Mouse (Mus musculus) natural killer cell, adult 2 months (primary cell): ENCODE data around the gene Sptbn4.

Experiments used
- DNase-seq, 2 experiments: peaks; one replicate each; pipeline ENCODE4 v3.0.0; 2022; ENCODE audit warnings: low spot score in 2 of 2

The Sptbn4 gene

DNA sequence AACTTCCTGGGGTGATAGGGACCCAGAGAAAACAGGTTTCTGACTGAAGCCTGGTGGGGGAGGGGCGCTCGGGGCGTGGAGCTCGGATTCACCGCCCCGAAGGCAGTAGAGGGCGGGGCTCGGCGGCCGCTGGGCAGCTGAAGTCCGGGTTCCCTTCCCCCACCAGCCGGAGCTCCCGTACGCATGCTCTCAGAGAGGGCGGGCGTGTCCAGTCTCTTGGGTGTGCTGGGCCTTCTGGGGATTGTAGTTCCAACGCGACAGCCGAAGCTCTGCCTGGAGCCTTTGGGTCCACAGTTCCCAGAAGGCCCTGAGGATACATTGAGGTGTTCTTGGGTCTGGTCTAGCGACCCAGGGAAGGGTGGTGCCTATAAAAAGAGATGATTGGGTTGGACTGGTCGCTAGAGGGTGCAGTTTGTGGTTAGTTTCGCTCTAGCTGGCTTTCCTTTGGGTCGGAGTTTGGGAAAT is 27.0 kb upstream of the Sptbn4 start:
- peak; percentile 97 for DNase-seq

DNA sequence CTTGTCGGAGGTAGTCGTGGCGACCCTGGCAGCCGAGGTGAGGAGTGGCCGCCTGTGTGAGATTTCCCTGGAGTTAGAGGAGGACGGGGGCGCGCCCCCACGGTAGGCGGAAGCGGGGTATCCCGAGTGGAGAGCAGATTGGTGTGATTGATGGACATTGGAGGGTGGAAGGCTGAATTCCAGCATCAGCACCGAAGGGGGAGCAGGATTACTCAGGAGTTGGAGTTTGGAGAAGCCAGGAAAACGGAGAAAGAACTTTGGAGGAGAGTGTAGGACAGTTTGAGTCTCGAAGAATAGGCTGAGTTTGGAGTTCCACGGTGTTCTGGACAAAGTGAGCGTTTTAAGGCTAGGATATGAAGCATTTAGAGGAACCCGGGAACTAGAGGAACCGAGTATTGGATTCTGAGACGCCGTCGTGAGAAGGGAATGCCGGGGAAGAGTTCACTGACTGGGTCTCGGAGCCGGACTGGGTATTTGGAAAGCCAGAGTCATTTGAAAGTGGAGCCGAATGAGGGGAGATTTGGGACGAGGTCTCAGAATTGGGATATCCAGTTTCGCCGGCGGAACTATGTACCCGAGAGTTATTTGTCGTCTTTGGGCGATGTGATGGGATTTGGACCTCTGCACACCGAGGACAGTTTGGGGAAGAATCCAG is 26.5 kb upstream of the Sptbn4 start:
- DNase-seq = no peak

DNA sequence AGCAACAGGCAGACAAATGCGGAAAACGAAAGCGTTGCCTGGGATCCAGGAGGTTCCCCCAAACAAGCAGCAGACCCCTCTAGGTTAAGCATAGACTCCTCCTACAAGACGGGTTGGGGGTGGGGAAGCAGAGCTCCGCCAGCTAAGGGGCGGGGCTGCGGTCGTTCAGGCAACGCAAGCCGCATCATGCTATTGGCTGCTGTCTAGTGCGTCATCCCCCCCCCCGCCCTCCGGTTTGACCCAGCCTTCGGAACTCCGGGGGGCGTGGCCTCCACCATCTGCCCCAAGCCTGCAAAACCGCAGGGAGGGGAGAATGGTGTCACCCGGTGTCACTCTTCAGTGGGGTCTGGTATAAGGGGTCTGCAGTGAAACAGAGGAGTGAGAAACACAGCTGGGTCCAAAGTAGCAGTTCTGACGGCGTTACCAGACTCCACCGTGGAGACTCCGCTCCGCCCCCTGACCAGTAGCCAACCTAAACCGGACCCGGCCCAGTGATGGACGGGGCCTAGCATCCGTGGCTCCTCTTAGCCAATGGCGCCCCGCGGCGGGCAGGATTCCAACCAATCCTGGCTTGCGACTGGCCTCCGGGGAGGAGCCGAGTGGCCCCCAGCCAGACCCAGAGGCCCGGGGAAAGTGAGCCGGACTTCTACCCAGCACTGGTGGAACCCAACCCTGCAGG is 25.8 kb upstream of the Sptbn4 start, which contains the start of gene Sertad3:
Gene Sertad3, plus strand, starts transcription at position 613 of the 679 bp plus-strand sequence.
- DNase-seq = peak; percentile 98 to 99

DNA sequence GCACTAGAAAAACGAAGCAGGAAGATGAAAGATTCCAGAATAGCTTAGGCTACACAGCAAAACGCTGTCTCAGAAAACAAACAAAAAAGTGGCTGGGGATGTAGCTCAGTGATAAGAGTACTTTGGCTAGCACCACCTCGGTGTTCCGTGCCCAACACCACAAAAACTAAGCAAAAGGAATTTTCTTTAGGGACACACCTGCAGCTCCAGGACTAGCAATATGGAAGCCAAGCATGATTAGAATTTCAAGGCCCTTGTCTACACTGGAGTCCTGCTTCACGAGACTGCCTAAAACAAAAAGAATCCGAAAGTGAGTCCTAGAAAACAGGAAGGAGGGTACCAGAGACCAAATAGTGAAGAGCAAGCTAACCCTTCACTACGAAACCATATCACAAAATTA is 25.1 kb upstream of the Sptbn4 start:
- DNase-seq = peak in 1 of 2 experiments; percentile 18

DNA sequence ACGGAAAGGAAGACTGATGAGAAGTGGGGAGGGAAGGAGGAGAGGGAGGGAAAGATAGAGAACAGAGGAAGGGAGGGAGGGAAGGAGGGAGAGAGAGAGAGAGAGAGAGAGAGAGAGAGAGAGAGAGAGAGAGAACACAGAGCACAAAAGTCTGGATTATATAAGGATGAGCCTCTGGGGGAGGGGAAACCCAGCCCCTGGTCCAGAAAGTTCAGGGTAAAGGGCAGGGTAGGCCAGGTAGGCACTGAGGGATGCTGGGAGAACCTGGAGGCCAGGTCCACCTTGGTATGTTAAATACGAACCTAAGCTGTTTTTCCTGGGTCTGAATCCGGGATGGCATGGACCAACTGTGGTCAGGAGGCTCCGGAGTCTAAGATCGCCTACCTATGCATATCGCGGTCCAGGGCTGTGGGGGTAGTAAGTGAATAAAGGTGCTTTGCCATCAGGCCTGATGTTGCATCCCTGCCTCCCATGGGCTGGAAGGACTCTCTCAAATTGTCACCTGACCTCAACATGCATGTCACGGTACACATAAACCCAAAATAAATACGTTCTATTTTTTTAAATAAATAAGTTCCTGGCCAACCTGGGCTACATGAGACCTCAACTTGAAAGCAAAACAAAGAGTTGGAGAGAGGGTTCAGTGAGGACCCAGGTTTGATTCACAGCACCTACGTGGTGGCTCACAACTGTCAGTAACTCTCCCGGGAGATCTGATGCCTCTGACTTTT is 24.1 kb upstream of the Sptbn4 start:
- no peak for DNase-seq

DNA sequence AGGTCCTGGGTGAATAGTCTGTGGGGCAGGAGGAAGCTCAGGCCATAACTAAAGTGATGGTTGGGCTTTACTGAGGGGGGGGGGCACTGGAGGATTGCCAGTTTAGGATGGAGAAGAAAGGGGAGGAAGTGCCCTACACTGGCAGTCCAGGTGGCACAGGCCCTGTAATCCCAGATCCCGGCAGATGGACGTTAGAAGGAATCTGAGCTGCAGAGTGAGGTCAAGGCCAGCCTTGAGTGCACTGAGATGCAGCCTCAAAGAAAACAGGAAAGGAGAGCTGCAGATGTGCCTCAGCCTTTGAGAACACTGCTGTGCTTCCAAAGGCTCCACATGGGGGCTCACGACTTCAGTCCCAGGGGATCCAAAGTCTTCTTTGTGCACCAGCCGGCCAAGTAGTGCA is 20.2 kb upstream of the Sptbn4 start:
- no peak for DNase-seq

DNA sequence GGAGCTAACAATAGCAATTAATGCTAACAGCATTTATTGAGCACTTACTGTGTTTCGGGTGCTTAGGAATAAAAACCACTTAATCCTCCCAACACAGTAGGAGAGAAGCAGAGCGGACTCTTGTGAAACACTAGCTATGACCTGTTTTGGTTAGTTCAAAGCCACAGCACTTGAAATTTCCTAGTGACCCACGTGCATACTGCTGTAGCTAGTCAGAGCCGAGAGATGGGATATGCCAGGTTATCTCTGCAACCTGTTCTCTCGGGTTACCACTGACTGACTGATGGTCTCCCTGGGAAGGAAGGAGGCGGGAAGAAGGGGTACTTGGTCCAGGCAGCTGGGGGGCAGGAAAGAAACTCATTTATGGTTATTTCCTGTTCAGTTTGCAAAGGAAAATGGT is 13.0 kb upstream of the Sptbn4 start:
- DNase-seq = no peak

DNA sequence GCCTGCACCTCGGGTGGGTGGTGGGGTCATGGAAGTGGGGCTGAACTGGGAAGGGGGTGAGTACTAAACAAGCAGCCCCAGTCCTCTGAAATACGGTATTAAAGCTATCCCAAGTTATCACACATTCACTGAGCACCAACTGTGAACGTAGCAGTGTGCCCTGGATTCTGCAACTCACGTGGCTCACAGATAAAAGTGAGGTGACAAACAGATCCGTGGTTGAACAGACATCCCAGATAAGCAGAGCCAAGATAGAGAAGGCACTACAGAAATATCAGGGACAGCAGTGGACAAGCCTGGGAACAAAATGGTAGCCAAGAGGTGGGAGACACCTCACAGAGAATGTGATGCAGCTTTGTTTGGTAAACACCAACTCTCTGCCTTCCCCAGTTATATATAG is 12.2 kb upstream of the Sptbn4 start:
- DNase-seq = no peak

DNA sequence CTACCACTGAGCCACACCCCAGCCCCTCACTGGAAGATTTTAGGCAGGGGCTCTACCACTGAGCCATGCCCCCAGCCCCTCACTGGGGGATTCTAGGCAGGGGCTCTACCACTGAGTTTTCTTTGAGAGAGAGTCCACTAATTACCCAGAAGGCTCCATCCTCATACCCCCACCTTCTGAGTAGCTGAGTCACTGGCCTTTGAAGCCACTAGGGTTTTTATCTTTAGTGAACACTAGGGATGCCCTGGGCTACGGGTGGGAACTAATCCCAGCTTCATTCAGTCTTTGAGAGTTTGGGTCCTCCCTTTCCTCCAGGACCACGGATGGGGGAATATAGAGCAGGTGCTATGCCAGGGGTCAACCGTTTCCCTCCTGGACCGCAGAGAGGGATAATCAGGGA is 11.1 kb upstream of the Sptbn4 start:
- DNase-seq = no peak

DNA sequence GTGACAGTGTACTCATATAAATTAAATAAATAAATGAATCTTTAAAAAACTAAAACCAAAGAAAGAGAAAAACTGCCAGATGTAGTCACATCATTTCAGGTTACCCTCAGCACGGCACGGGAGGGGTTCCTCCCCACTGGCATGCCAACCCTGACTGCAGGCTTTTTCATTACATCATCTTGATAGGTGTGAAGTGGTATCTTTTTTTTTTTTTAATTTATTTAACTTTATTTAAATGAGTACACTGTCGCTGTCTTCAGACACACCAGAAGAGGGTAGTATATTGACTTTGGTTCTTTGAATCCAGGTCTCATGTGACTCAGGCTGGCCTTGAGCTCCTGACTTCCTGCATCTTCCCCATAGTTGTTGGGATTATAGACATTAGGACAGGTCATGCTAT is 7.8 kb upstream of the Sptbn4 start:
- DNase-seq = no peak

DNA sequence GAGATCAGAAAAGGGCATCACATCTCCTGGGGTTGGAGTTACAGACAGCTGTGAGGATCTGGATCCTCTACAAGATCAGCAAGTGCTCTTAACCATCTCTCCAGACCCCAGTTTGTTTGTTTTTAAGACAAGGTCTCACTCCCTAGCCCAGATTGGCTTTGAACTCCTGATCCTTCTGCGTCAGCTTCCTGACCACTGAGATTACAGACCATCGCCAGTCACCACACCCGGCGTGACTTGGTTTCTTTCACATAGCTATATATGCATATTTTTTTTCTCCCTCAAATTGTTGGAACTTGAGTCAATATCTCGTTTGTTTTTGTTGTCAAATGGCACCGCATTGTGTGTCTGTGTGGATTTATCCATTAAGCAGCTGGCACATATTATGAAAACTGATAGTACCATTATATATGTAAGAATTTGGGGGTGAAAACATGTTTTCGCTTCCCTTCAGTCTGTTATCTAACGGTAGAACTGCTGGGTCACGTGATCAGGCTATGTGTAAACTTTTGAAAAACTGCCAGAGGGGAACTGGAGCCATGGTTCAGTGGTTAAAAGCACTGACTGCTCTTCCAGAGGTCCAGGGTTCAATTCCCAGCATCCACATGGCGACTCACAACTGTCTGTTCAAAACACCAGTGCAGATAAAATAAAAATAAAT is 7.1 kb upstream of the Sptbn4 start:
- peak in 1 of 2 experiments; percentile 50 for DNase-seq

DNA sequence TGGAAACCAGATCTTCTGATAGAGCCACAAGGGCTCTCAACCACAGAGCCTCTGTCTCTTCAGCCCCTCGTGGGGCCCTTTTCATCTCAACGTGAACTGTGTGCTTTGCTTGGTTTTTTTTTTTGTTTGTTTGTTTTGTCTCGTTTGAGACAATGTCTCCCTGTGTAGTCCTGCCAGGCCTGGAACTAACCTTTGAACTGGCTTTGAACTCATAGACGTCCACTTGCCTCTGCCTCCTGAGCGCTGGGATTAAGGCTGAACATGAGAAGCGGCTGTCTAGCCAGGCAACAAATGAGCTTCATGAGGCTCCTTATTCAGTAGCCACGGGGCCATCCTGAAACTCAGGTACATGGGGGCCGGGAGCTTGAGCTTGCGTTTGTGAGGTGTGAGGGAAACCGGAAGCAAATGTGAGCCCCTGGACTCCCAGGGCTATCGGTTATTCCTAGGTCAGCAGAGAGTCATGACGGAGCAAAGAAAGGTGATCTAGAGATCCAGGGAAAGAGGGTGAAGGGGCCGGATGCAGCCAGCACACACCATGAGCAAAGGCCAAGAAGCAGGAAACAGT is 4.8 kb upstream of the Sptbn4 start:
- DNase-seq = no peak

DNA sequence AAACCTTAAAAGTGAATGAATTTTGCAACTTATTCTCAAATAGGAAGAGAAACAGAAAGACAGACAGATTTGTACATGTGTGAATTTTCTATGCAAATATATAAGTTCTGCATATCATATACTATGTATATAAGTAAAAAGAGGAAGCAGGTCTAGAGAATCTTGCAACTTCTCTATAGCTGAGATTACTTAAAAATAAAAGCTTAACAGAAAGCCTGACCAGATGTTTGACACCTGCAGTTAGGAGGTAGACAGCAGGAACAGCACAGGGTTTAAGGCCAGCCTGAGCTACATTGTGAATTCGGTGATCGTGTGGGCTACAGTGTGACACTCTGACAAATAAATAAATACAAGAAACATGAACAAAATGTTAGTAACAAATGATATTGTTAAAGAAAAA is 3.9 kb upstream of the Sptbn4 start:
- DNase-seq = no peak

DNA sequence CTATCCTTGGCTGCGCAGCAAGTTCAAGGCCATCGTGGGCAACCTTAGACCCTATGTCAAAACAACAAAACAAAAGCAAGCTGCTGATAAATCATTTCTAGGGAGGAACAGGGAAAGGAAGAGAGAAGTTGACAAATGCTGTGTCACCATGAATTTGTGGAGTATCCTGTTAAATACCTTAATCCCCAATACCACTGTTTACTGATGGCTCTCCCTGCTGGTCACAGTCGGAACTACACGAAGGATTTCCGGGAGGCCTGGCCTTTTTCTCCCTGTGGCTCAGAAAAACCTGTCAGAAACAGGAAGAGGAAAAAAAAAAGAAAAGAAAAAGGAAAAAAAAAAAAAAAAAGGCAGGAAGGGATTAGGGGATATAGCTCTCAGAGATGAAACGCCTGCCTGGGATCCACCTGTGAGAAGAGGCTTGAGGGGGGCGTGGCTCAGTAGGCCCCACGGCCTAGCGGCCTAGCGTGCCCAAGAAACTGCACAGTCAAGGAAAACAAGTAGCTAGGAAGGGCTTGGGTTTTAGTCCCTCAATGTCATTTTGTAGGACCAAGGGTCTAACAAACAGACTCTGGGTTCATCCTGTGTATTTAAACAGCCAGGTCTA is 1.9 kb upstream of the Sptbn4 start:
- peak in 1 of 2 experiments; percentile 39 for DNase-seq

DNA sequence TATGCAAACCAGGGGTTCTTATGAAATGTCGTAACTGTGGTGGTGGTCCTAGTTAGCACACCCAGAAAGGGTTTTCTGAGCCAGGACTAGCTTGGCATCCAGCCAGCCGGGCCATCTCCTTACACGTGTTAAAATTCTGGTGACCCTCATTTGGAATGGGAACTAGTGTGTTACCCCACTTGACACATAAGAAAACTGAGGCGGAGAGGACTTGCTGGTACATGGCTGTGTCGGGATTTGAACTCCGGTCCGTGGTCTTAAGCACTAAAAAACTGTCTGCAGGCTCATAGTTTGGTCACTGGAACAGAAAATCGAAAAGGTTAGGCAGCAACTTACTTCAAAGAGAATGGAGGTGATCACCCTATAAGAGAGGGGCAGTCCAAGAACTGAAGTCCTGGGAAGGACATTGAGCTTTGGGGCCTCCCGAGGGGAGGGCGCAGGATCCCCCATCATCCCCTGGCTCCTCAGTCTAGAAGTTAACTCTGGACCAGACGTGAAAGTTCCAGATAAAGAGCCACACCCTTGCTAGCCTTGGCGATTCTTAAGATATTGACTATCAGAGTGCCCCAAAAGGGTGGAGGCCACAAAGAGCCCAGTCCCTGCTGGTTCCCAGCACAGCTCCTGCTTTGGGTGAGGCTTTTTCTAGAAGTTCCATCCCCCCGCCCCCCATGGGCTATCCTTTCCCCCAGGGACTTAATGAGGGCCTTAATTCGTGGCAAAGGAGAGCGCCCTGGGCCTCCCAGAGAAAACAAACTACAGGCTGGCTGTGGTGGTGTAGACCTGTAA is 1.1 kb upstream of the Sptbn4 start:
- DNase-seq = no peak

DNA sequence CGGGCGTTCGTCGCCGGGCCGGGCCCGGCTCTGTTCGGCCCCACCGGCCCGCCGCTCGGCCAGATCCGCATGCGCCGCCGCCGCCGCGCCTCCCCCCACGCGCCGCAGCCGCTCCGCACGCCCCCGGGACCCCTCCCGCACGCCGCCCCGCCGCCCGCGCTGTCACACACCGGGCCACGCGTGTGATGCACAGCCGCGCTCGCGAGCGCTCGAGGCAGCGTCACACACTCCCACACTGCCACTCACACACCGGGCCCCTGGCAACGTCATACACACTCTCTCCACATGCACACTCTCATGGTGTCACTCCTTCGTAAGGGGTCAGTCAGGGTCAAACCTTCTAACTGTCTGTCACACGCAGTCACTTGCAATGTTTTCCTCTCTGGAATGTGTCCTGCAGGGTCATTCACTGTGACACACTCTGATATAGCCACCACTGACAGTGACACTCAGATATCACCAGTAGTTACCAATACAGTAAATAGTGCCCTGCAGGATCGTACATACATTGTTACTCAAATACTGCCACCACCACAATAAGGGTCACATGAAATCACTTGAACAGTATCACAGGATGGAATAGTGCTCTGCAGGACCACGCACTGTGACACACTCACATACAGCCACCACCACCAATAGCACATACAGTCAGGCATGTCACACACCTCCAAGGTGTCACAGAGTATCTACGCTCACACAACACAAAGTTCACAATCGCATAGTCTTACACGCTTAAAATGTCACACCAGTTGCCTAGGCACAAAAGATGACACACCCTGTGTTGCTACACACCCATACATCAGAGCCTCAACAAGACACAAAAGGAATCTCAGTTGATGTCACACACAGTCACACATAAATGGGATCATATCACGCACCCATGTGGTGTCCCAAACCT is 716 bp downstream of the Sptbn4 start:
- peak; percentile 39 to 41 for DNase-seq

DNA sequence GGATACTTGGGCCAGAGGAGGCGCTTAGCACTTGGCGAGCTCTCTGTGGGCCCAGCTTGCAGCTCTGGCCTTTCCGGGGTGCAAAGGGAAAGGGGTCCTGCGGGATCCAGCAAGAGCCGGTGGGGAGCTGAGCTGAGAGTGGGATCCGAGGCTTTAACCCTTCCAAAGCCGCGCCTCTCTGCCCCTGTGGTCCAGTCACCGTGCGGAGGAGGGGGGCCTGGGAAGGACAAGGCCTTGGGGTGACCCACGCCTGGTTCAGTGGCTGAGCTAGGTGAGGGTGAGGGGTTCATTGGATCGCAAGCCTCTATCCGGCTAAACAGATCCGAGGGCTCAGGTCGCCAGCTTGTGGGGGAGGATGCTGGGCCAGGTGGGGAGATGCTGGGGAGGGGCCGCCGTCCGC is 1.4 kb downstream of the Sptbn4 start:
- no peak for DNase-seq

DNA sequence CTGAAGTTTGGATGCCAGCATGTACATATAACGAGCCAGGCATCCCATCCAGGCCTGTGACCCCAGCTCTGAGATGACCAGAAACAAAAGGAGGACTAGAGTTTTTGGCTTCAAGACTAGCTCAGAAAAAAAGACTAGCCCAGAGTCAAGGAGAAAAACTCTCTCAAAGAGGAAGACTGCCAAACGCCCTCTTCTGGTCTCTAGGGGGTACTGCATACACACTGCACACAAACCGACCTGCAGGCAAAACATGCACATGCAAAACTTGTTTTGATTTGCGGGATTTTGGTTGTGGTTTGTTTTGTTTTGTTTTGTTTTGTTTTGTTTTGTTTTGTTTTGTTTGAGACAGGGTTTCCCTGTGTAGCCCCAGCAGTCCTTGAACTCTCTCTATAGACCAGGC is 7.5 kb downstream of the Sptbn4 start:
- DNase-seq = no peak

DNA sequence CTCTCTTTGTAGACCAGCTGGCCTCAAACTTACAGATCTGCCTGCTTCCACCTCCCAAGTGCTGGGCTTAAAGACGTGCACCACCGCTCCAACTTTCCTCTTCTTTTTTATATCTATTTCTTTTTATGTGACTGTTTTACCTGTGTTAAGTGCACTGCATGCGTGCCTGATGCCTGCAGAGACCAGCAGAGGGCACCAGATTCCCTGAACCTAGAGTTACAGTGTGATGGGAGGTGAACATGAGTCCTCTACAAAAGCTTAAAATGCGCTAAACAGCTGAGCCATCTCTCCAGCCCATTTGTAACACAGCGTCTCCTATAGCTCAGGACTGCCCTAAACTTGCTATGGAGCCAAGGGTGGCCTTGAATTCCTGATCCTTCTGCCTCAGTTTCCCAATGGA is 9.9 kb downstream of the Sptbn4 start:
- DNase-seq = peak in 1 of 2 experiments; percentile 45

DNA sequence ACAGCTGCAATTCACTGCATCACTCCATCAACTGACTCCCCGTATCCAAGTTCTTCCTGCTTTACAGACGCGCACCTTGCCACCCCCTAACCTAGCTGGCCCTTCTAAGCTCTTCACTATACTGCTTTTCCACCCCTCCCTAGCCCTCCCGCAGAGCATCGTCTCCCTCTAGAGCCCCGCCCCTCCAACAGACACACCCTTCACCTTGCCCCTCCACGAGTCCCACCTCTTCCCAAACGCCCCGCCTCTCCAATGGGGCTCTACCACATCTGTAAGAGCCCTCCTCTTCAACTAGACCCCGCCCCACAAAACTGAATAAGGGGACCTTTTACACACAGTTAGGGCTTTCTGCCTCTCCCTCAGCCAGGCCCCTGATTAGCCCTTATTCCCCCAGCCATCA is 13.7 kb downstream of the Sptbn4 start:
- no peak for DNase-seq
